Mouse (Mus musculus): ENCODE measurements at regions not wholly inside any gene's neighbourhood (a gene's known extent, or its start where the extent isn't known, plus 50 kb on each side); places are given as distances from the start of the nearest gene placed in this dataset.

- in situ Hi-C loops (cut with MseI, MboI): no loop called here
Measured at GRCm38 (mm10) chr11:31540816-31541215, 130.9 kb downstream of the Bod1 start.

- in situ Hi-C loops (cut with MseI, MboI): no loop called here
Measured at GRCm38 (mm10) chr11:31531416-31531815, 140.3 kb downstream of the Bod1 start.

DNA sequence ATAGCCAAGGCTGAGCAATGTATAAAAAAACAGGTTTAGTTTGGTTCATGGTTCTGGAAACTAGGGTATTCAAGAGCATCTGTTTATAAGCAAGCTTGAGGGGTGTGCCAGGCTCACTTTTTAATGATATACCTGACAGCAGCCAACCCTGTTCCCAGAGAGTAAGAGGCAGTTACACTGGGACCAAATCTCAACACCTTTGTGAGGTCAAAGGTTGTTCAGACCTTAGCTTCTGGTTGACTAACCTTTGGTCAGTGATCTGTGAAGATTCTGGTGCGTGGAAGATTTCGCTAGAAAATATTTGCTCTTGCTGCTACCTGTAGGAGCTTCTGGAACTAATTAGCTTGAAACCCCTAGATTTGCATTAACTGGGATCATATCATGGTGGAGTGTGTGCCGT, 140.8 kb downstream of the Bod1 start:
- in situ Hi-C loops (cut with MseI, MboI): no loop called here

- in situ Hi-C loops (cut with MseI, MboI): no loop called here
Measured at GRCm38 (mm10) chr11:31529686-31530085, 142.0 kb downstream of the Bod1 start.

DNA sequence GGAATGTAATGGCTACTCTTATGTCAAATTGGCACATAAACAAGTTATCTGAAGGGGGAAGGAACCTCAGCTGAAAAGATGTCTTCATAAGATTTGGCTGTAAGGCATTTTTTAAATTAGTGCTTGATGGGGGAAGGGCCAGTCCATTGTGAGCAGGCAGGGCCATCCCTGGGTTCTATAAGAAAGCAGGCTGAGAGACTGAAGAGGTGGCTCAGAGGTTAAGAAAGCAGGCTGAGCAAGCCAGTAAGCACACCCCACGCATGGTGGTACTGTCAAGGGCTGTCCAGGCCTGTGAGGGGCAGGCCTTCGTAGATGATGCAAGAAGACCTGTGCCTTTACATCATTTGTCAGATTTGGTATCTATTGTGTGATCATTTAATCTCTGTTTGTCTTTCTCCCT, 147.0 kb downstream of the Bod1 start:
- in situ Hi-C loops (cut with MseI, MboI): no loop called here

DNA sequence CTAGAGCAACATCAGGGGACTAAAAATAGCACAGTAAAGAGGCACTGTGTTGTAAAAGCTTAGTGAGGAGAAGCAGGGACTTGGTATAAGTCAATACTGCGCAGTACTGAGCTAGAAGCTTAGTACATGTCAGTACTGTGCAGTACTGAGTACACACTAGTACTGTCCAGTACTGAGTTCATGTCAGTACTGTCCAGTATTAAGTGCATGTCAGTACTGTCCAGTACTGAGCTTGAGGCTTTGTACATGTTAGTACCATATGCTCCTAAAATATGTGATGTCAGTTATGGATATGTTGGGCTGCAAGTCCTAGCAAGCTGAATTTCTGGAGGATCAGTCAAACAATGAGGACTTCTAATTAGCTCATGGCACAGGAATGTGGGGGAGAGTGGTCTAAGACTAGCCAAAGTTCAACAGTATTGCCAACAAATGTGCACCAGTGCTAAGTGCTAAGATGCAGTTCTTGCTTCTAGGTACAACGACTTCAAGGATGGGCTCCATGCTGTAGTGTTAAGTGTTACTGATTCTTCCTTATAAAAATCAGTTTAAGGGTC, 147.5 kb downstream of the Bod1 start:
- in situ Hi-C loops (cut with MseI, MboI): no loop called here

DNA sequence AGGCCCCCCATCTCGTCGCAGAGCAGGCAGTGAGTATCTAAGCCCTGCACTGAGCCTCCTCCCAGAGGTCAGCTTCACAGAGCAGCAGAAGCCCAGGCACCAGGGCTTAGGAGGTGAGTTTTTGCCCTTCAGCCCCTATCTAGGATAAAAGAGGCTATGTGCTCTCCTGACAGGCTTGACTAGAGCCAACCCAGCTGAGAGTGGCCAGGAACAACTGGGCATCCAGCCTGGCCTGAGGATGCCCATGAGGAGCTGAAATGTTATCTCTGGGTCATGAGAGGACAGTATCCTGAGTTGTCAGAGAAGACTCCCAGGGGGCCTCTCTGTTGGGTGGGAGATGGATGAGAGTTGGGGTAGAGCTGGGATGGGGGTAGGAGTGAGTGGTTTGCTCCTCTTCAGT, 149.6 kb downstream of the Bod1 start:
- in situ Hi-C loops (cut with MseI, MboI): no loop called here

DNA sequence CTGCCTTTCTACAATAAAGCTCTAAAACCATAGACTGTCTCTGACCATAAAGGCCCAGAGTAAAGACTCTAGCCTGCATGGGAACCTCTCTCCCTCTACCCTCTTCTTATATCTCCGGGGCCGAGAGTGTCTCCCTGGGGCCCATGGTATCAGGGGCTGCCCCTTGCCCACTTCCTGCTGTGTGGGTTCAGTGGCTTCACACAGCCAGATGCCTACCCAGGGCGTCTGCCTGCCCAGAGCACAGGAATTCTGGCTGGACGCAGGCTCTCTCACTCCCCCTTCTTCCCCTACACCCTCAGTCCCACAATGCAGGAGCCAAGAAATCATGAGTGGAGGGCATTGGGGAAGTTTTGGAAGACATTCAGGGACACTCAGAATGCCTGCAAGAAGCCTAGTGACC, 150.8 kb downstream of the Bod1 start:
- in situ Hi-C loops (cut with MseI, MboI): no loop called here

GRCm38 (mm10) chr11:31503239-31503916, 133.5 kb upstream of the Stc2 start:
- in situ Hi-C loops (cut with MseI, MboI): no loop called here

- in situ Hi-C loops (cut with MseI, MboI): no loop called here
Measured at GRCm38 (mm10) chr11:31485429-31485828, 115.6 kb upstream of the Stc2 start.

DNA sequence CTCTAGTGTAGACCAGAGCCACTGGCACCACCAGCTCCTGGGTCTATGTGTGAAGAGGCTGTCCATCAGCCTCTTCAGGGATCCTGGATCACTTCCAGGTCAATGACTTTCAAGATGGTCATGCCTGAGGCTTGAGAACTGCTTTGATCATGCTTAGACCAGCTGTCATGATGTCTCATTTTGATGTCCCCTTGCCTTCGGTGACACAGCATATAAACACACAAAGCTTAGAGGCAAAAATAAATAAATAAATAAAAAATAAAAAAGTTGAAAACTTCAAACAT, 111.1 kb upstream of the Stc2 start:
- in situ Hi-C loops (cut with MseI, MboI): no loop called here

DNA sequence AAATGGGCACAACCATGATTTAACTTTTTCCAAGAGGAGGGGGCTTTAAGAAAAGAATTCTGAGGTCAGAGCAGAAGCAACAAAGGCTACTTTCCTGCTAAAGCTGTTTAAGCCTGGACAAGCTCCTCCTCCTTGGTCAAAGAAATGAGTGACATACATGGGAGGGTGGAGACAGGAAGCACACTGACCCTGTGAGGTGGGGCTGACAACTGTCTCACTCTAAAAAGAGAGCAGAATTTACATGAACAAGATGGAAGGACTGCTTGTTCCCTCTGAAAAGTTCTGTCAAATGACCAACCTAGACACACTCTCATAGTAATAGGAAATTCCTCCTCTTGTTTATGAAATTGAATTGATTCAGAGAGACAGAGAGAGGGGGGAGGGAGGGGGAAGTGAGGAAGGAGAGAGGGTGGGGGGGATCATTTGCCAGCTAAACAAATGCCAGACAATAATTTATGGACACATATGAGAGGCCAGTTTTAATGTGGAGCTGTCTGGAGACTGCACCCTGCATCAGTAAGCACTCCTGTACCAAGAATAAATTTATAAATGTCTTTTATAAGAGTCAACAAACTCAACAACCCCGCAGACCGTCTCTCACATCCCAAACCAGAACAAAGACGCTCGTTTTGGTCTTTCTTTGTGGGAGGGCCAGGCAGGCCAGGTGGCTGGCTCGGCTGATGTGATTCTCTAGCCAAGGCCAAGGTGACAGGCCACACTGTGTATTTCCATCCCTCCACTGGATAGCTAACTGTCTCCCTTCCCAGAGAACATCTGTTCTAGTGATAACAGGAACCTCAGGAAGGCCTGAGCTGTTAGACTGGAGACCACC, 110.6 kb upstream of the Stc2 start:
- in situ Hi-C loops (cut with MseI, MboI): no loop called here

GRCm38 (mm10) chr11:31477763-31478162, 107.9 kb upstream of the Stc2 start:
- in situ Hi-C loops (cut with MseI, MboI): no loop called here

- in situ Hi-C loops (cut with MseI, MboI): no loop called here
Measured at GRCm38 (mm10) chr11:31477104-31477503, 107.2 kb upstream of the Stc2 start.

DNA sequence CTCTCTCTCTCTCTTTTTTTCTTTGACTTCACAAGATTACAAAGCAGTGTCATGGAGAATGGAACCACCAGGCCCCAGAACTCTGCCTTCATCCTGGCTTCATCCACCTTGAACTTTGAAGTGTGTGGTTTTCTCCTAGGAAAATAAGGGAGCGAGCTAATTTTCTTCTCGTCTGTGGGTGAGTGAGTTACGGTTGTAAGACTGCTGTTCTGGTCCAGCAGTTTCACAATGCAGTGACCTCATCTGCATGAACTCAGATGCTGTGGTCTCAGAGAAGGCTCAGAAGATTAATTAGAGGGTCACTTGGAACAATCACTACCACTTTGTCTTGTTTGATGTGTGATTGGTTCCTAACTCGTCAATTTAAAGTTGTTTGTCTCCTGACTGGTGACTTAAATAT, 103.1 kb upstream of the Stc2 start:
- in situ Hi-C loops (cut with MseI, MboI): no loop called here

GRCm38 (mm10) chr11:31470681-31471414, 101.0 kb upstream of the Stc2 start:
- in situ Hi-C loops (cut with MseI, MboI): no loop called here

GRCm38 (mm10) chr11:31464844-31465243, 95.0 kb upstream of the Stc2 start:
- in situ Hi-C loops (cut with MseI, MboI): no loop called here

DNA sequence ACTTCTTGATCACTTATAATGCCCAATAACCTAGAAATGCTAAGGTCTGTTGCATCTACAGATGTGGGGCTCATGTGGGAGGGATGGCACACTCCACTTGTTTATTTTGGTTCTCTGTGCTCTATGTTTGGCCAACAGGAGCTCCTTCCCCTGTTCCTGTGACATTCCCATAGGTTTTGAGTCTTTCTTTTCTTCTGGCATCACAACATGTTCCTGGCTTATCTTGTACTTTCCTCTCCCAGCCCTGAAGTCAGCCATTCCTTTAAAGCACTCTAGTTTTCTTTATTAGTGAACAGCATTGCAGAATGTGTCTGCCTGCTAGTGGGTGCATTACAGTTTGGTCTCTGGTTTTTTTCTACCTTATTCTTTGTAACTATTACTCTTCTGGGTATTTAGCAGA, 92.6 kb upstream of the Stc2 start:
- in situ Hi-C loops (cut with MseI, MboI): no loop called here

GRCm38 (mm10) chr11:31461824-31462223, 92.0 kb upstream of the Stc2 start:
- in situ Hi-C loops (cut with MseI, MboI): no loop called here

DNA sequence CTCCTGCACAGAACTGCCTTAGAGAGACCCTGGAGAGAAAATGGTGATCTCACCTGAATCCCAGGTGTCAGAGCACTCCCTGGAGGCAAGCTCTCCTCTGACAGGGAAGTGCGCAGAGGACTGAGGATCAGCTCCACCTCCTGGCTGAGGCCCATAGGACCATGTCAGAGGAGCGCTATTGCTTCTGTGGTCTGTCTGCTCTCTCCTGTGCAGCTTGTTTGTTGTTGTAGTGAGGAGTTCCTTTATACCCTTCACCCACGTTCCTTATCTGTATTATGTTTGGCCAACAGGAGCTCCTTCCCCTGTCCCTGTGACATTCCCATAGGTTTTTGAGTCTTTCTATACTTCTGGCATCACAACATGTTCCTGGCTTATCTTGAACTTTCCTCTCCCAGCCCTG, 91.5 kb upstream of the Stc2 start:
- in situ Hi-C loops (cut with MseI, MboI): no loop called here

DNA sequence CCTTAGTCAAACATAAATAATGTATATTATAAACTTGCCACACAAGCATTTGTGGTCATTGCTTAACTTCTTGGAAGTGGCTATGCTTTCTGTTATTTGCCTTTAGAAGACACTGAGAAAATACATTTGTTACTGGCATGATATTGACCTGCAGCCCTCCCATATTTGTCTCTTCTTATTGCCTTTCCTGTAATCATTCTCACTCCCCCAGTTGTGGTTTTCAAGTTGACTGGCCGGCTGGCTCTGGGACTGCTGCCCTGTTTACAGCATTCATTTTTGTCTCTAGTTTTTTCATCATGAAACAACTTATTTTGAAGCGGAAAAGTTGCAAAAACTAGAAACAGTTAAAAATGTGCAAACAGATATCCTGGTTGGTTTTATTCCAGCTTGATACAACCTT, 57.5 kb upstream of the Stc2 start:
- in situ Hi-C loops (cut with MseI, MboI): no loop called here
